Mouse (Mus musculus): ENCODE measurements around the gene Olfr328.
A peak's percentile ranks its signal among the peaks of the same experiment; 100 is the strongest.
"Not testable (repeated sequence)": the region's sequence is repeated elsewhere in the genome, so short reads cannot be mapped to it uniquely, and the experiment has no call there.

The Olfr328 gene

DNA sequence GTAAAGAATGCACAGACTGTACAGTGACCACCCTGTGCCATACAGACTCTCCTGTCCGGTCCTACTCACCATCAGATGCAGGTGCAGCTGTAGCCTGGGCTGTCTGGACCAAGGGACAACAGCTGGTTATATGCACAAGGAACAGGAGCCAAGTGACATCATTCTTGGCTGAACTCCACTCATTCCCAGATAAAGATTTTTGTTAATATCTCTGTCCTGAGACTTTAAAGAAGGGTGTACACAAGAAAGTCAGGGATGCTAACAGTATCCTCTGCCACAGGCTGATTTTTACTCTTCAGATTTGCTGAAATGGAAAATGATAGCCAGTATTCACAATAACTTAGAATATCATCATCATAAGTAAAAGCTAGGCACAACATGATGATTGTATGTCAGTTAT is at the start of gene Olfr328:
Gene Olfr328 (minus strand): TSS at position 101 of the 400 bp plus-strand sequence.
- no peak for DNase-seq (ENCODE audit: low spot score in 2 of 2)

DNA sequence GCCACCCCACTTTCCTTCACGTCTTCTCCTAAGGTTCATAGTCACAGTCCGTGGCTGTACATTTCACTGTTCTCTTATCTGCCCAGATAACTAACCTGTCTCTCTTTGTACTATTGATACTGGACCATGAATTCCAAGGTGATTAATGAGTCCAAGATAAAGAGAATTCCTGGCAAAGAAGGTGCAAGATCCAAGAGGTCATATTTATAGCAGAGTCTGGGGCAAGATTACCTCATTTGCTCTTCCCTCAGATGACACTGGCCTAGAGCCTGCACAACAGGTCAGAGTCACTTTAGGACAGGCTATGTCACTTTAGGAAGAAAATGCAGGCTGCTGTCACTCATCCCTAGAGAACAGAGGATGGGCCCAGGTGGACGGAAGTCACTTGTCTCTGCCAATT is 49.8 kb upstream of the Olfr328 start:
- no peak for DNase-seq (ENCODE audit: low spot score in 2 of 2)

DNA sequence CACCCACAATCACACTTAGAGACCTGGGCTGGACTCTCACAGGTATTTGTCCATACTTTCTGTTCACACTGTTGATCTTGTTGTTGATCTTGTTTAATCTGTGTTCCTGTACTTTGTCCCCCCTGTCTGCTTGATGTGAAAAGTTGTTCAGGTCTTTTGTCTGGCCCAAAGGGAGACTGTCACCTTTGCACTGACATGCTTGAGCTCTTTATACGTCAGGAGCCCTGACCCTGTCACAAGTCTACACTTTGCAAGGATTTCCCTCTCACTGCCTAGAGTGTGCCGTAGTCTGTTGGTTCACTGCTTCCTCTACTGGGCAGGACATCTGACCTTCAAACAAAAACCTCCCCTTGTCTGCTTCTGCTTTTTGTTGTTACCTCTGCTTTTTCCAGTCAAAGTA is 49.3 kb upstream of the Olfr328 start:
- no peak for DNase-seq (ENCODE audit: low spot score in 2 of 2)

DNA sequence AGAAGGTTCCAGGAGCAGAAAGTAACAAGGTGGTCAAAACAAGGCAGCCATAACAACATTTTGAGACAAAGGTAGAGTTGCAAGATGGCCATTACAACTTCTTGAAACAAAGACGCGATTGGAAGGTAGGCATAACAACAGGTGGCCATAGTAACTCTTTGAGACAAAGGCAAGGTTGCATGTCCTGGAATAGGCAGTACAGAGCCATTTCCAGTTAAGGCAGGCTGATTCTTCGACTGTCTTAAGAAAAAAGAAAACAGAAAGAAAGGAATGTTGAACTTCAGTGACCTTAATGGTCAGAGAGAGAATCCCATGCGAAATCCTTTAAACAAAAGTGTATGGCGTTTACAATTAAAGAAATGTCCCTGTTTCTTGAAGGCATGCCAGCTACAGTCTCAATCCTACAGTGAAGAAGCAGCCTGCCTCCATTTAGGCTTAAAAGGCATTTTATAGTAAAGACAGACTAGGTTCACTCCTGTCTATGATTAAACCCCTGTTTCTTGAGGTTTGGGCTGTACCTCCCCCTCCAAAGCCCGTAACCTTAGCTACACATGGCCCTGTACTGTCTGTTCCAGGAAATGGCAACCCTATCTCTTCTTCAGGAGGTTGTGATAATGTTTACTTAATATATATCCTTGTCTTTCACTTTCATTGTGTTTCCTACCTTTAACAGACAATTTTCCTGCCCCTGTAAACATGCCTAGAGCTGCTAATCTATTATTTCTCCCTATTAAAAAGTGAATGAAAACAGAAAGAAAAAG is 47.5 kb upstream of the Olfr328 start:
- no peak for DNase-seq (ENCODE audit: low spot score in 2 of 2)

DNA sequence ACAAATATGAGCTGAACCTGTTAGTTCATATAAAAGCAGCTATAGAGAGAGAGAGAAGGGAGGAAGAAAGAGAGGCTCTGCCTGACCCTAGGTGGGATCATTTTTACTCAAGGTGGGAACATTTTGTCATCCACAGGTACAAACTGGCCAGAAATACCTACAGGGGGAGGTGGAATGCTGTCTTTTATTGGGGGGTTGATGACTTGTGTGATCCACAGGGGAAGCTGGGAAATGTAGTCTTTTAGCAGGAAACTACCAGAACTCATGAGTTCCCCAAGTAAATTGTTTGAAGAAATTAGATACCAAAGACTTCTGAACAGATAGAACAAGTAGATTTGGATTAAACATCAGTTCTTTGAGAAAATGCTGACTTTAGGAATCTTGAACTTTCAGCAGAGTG is 46.6 kb upstream of the Olfr328 start:
- DNase-seq (ENCODE audit: low spot score in 2 of 2), result no peak

DNA sequence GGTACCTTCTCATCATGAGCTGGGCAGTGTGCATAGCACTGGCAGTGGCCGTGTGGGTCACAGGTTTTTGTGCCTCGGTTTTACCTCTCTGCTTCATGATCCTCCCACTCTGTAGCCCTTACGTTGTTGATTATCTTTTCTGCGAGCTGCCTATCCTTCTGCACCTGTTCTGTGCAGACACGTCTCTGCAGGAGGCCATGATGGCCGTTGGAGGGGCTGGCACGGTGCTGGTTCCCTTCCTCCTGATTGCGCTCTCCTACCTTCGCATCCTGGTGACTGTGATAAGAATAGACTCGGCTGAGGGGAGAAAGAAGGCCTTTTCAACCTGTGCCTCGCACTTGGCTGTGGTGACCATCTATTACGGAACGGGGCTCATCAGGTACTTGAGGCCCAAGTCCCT is 42.4 kb upstream of the Olfr328 start:
- DNase-seq (ENCODE audit: low spot score in 2 of 2), result no peak

DNA sequence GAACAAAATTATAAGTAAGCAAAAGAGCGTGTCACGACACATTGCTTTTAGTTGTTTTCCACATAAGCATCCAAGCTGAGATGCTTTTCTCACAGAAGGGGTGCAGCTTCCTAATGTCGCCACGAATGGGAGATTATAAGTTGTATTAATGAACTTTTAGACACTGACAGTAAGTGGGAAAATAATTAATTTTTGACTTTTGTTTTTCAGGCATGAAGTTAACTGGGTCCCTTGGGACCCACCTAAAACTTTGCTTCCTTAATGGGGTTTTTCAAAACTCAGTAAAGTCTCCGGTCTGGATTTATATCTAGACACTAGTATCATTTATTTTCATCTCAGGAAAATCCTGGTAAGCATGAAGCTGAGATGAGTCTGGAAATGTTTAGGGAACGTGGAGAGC is 39.4 kb upstream of the Olfr328 start, which contains the start of gene Olfr324:
Gene Olfr324 (plus strand): TSS at position 301 of the 400 bp plus-strand sequence.
- DNase-seq (ENCODE audit: low spot score in 2 of 2), result no peak

DNA sequence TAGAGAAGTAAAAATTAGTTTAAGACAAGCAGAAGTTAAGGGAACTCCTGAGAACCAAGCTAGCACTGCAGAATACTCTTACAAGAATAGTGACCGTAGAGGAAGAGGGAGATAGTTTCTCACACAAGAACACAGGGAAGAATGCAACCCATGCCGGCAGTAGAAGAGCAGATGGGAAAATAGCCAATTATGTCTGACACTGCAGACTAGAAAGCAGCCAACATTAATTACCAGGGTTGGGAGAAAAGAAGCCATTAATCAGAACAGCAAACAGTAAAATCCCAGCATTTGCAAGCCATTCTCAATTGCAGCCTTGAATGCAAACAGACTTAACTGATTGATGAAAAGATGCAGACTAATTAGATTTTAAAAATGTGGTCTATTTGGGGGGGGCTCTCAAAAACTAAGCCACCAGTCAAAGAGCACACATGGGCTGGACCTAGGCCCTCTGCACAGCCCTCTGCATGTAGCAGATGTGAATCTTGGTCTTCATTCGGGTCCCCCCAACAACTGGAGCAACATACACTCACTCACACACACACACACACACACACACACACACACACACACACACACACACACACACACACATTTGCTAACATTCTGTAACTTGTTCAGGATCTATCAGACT is 33.3 kb upstream of the Olfr328 start:
- DNase-seq (ENCODE audit: low spot score in 2 of 2), result no peak

DNA sequence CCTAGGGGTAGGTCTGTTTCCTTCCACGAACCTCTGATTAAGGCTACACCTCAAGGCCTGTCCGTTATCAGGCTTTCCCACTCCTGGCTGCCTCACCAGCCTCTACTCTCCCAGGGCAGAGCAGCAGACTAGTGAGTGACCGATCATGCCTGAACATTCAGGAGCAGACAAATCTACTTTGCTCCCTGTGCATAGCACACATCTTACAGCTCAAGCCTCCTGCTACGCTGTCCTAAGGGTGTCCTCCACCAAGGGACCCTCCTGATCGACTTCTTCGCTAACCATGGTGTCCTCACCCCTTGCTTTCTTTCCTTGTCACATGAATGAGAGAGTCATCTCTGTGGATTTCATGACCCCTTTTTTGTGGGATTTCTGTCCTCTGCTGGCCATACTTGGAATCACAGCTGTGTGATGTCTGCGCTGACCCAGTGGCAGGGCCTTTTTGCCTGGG is 32.5 kb upstream of the Olfr328 start:
- peak; percentile 36 to 54 for DNase-seq (ENCODE audit: low spot score in 2 of 2)

DNA sequence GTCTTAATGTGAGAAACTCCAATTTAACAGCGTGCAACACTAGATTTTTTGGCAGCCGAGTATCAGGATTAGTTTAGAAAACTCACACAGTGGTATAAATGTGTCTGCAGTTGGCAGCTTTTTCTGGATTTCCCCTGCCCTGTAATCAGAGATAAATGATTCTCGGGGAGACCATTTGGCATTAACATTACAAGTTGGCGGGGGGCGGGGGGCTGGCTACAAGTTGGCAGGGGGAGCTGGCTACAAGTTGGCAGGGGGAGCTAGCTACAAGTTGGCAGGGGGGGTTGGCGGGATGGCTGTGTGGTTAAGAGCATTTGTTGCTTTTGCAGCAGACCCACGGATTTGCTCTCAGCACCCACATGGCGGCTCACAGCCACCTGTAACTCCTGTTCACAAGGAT is 23.2 kb upstream of the Olfr328 start:
- DNase-seq (ENCODE audit: low spot score in 2 of 2), result no peak

DNA sequence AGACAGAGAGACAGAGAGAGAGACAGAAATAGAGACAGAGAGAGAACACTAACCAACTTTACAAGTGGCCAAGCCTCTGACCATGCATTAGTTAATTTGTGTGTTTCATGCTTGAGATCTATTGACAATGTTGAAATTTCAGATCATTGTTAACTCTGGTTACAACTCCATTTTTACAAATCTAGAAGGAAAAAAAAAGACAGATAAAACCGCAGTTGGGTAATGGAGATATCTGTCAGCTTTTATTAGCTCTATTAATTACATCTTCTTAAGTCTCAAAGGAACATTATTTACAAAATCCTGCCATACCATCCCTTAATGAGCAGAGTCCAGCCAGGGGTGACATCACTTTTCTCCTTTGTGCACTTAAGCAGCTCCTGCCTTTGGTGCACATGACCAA is 22.0 kb upstream of the Olfr328 start, which contains the start of gene Olfr325:
Gene Olfr325 (plus strand): TSS at position 301 of the 400 bp plus-strand sequence.
- DNase-seq (ENCODE audit: low spot score in 2 of 2), result no peak

DNA sequence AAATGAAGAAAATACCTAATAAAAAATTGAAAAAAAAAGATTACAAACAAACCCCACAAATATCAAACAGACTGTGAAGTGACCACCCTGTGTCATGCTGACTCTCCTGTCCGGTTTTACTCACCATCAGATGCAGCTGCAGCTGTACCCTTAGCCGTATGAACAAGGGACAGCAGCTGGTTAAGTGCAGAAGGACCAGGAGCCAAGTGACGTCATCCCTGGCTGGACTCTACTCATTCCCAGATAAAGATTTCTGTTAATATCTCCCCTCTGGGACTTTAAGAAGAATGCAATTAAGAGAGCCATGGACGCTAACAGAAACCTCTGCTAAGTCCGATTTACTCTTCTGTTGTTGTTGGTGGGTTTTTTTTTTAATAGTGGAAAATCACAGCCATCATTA is 15.0 kb upstream of the Olfr328 start, which contains the start of gene Olfr224:
Gene Olfr224 (minus strand): TSS at position 149 of the 400 bp plus-strand sequence.
- no peak for DNase-seq (ENCODE audit: low spot score in 2 of 2)

DNA sequence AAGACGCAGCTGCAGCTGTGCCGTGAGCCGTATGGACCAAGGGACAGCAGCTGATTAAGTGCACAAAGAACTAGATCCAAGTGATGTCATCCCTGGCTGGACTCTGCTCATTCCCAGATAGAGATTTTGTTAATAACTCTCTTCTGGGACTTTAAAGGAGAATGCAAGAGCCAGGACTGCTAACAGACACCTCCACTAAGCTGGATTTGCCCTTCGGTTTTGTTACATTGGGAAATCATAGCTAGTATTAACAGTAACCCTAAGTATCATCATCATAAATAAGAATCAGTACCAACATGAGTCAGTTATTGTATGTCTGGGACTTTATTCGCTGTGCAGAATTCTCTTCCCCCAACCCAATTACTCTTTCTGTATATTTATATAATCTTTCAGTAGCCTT is 9.1 kb downstream of the Olfr328 start, which contains the start of gene Olfr329-ps:
Gene Olfr329-ps (minus strand): TSS at position 101 of the 400 bp plus-strand sequence.
- no peak for DNase-seq (ENCODE audit: low spot score in 2 of 2)

DNA sequence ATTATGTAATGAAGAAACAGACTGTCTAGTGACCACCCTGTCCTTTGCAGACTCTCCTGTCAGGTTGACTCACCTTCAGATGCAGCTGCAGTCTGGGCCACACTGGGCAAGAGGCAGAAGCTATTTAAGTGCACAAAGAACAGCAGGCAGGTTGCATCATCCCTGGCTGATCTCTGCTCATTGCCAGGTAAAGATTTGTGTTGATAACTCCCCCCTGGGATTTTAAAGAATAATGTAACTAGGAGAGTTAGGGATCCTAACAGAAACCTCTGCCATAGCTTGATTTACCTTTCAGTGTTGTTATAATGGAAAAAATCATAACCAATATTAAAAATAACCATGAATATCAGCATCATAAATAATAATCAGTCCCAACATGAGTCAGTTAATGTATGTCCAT is 20.7 kb downstream of the Olfr328 start, which contains the start of gene Olfr330:
Gene Olfr330 (minus strand): TSS at position 101 of the 400 bp plus-strand sequence.
- not testable (repeated sequence) for DNase-seq (ENCODE audit: low spot score in 2 of 2)

DNA sequence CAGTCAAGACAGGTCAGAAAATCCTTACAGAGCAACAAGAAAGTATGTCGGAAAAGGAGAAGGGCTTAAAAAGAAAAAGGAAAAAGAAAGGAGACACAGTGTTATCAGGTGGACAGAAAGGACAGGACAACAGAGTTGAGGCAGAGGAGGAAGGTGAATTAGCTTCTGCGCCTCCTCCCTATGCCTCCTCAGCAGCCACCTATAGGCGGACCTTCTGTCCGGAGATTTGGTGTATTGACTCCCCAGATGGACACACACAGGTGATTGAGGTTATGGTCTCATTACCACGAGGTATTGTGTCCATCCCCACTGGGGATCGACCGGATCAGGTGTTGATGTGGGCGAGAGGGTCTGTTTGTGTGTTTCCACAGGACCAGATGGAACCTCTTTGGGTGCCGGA is 35.7 kb downstream of the Olfr328 start:
- DNase-seq (ENCODE audit: low spot score in 2 of 2), result peak; percentile 14 to 17

DNA sequence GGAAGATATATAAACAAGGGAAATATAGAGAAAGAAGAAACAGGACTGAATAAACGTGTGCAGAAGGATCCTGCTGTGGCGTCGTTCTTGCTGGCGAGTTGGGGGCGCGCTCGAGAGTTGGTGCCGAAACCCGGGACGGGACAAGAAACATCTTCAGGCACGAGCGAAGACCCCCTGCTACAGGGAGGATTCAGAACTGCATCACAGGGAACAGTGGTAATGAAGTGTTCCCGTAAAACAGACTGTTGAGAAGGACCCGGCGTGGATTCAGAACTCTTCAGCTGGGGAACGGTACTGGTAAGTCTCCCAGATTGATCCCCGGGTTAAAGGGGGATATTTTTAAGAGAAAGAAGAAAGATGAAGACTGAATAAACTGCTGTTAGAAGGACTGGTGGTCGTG is 36.5 kb downstream of the Olfr328 start:
- peak; percentile 77 to 80 for DNase-seq (ENCODE audit: low spot score in 2 of 2)

DNA sequence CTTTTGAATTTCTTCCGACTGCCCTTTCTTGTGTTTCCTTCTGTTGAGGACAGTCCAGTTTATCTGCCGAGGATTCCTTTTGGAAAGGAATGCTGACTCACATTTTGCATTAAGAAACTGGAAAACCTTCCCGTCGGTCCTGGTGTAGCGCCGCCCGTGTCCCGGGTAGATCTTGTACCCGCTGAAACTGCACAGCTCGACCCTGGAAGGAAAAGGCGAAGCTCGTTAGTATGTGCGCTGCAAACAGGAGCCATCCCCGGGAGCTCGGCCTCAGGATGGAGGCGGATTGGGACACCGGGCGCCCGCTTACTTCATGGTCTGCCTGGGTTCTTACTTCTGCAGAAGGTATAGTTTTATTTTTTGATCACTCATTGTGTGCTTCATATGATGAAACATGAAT is 46.4 kb downstream of the Olfr328 start:
- DNase-seq (ENCODE audit: low spot score in 2 of 2), result not testable (repeated sequence)

DNA sequence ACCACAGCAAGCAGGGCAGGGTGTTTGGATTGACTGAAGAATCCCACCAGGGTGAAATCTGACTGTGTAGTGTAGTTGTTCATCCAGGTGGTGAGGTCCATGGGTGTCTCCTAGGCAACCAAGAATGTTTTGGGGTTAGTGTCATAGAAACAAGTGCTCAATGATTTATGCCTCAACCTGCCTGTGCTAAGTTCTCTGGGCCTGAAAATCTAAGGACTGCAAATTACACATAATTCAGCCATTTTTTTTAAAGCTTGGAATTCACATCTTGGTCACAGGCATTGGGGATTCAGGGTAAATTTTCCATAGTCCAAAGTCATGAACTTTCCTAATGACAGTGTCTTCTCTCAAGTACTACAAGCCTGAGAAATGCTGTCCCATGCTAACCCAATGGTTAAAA is 53.0 kb downstream of the Olfr328 start, which contains the start of gene Olfr331:
Gene Olfr331 (minus strand): TSS at position 101 of the 400 bp plus-strand sequence.
- DNase-seq (ENCODE audit: low spot score in 2 of 2), result not testable (repeated sequence)
